Mouse (Mus musculus) left cerebral cortex, adult 2 months (tissue): ENCODE measurements around the gene Pink1. TPM values are rescaled to one million over a fixed set of nuclear protein-coding genes. Genes with fewer than 3 reads are reported as not detected.
"Not testable (repeated sequence)": the region's sequence is repeated elsewhere in the genome, so short reads cannot be mapped to it uniquely, and the experiment has no call there.

Experiments used
- DNase-seq, 2 experiments: peaks; one replicate each; pipeline ENCODE4 v3.0.0; 2021 to 2022; ENCODE audit warnings: low spot score in 2 of 2, mixed read lengths in 1 of 2; ENCODE audit errors: extremely low spot score in 1 of 2
- H3K27ac ChIP-seq: fragments of 200-600 bp; 2 replicates; pipeline ENCODE4 v1.8.1; 2022
- H3K4me3 ChIP-seq: fragments of 200-600 bp; 2 replicates; pipeline ENCODE4 v1.8.1; 2022
- CTCF ChIP-seq: fragments of 200-600 bp; IDR thresholded peaks from 2 replicates; pipeline ENCODE4 v1.8.1; 2022; ENCODE audit warnings: antibody characterized with exemption, mild to moderate bottlenecking, moderate library complexity
- intact Hi-C: fragments of 180-260 bp; cut with DNase I; formaldehyde crosslinking; loops from one replicate; pipeline ENCODE4 v1.15.1; 2025
- total RNA-seq, 2 experiments: library from RNA; stranded (reverse); gene quantifications; 2 replicates each; pipeline ENCODE4 v1.2.3; 2021

Gene Pink1
- total RNA-seq, 2 experiments from 2014 or later: 302 to 313 TPM

DNA sequence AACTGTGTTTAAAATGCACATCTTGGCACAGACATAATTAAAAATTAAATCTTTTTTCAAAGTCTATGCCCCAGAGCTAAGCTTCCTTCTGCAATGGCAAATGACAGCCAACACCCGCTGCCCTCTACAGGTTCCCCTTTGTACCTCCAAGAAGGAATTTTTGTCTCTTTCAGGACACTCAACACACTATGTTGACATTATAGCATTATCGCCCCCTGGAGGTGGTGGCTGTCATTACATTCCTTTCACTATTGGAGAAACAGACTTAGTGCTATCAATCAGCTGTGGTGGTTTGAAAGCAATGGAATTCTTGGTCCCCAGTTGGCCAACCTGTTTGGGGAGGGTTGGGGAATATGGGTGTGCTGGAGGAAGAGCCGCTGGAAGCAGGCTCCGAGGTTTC, 13.9 kb upstream of the Pink1 start:
- peak in 1 of 2 experiments; percentile 55 for DNase-seq
- peak; percentile 78 for TF ChIP-seq CTCF
- no peak overlapping the region for H3K4me3 ChIP-seq
- H3K27ac ChIP-seq: no peak overlapping the region
- intact Hi-C loops: no loop called here

DNA sequence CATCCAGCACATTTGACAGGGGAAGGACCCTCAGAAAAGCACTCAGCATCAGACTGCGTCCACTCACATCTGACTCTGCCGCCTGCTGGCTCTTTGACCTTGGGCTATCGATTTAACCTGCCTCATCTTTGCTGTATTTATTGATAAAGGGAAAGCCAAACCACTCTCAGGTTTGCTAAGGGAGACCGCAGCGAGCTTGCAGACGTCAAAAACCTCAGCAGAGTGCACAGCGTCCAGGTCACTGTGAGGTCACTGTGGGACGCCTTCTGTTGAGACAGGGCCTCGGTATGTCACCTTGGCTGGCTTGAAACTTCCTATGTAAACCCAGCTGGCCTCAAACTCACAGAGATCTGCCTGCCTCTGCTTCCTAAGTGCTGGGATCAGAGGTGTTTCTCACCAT, 11.2 kb upstream of the Pink1 start:
- DNase-seq: no peak
- Histone ChIP-seq H3K4me3 (no peak overlapping the region), H3K27ac (no peak overlapping the region)
- no peak for TF ChIP-seq CTCF
- intact Hi-C loops: no loop called here

DNA sequence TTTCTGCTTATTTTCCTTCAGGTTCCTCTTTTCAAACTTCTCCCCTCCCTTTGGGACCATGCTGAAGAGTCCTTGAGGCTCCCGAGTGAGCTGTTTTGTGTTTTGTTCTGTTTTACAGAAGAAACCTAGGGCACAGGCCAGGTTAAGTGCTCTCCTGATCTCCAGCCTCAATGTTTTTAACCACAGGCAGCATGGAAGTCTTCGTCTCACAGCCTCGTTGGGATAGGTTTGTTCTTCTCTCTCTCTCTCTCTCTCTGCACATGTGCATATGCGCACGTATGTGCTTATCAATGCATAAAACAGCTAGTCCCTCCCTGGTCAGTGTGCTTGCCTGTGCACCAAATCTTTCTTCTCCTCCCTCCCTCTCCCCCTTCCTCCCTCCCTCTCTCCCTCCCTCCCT, 10.8 kb upstream of the Pink1 start:
- intact Hi-C loops: no loop called here
- H3K4me3 ChIP-seq: no peak overlapping the region
- TF ChIP-seq CTCF: no peak
- DNase-seq: no peak
- no peak overlapping the region for H3K27ac ChIP-seq

DNA sequence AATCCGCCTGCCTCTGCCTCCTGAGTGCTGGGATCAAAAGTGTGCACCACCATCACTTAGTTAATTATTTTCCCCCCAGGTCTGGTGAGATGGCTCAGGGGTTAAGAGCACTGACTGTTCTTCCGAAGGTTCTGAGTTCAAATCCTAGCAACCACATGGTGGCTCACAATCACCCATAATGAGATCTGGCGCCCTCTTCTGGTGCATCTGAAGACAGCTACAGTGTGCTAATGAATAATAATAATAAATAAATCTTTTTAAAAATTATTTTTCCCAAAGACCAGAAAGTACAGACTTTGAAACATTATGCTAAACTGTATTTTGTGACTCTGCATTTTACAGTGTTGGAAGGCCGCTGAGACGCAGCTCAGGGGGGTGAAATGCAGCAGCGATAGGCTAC, 9.5 kb upstream of the Pink1 start:
- Histone ChIP-seq H3K4me3 (no peak overlapping the region), H3K27ac (no peak overlapping the region)
- TF ChIP-seq CTCF: peak; percentile 54
- intact Hi-C loops: no loop called here
- DNase-seq: no peak

DNA sequence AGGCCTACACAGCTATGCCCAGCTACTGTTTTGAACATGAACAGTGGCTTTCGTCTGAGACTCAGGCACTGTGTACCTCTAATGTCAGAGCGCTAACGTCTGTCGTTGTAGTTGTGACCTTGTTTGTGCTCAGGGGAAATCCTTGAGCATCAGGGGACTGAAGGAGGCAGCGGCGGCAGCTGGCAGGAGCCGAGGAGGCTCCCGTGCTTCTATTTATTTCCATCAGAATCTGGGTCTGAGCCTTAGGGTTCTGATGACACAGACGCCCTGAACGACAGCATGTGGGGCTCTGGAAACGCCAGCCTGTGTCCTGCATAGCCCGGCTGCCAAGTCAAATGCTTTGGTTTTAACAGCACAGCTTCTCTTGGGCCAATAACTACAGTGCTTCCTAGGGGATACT, 8.9 kb upstream of the Pink1 start:
- intact Hi-C loops: no loop called here
- Histone ChIP-seq H3K27ac (no peak overlapping the region), H3K4me3 (no peak overlapping the region)
- TF ChIP-seq CTCF: no peak
- no peak for DNase-seq

DNA sequence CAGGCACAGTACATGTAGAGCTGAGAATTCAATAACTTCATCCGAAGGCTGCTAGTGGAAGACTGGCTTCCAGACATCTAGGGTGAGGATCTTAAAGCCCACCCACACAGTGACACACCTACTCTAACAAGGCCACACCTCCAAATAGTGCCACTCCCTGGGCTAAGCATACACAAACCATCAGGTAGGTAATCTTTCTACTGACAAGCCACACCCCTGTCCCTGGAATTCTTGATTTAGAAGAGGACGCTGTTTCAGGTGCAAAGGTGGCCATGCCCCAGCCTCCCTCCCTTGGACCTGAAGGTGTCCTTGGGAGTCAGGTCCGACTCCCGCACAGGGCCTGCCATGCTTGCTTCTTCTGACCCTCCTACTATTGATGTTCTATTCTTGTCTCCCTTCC, 7.0 kb upstream of the Pink1 start:
- DNase-seq: no peak
- H3K27ac ChIP-seq: no peak overlapping the region
- no peak for TF ChIP-seq CTCF
- intact Hi-C loops: no loop called here
- H3K4me3 ChIP-seq: no peak overlapping the region

DNA sequence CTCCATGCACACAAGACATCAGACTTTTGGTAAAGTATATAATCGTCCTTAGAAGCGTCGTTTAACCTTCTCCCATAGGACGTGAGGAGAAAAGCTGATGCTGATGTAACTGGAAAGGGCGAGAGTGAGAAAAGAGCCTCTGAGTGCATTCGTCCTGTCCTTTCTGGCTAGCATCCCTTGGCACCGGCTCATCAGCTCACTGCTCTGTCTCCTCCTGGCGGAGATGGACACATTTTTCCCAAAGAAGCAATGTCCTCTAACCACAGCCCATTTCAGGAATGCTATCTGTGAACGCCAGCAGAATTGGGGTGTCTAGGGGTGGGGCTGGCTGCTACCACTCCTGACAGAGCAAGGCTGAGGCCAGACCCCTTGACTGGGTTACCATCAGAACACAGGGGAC, 5.5 kb upstream of the Pink1 start:
- DNase-seq: no peak
- intact Hi-C loops: no loop called here
- Histone ChIP-seq H3K4me3 (no peak overlapping the region), H3K27ac (no peak overlapping the region)
- no peak for TF ChIP-seq CTCF

DNA sequence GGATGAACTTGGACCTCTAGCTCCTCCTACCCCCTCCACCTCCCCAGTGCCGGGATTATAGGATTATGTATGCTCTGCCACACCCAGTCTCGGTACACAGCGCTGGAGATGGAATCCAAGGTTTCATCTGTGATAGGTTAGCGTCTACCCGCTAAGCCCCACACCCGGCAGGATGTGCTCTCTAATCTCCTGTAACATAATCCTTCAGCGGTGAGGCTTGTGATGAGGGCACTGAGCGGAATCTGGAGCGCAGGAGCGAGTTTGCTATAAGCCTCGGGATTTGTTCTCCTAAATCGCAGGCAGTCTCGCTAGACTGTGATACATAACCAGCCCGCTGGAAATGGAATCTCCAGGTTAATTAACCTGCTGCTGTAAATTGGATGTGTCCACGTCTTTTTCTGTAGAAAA, 4.2 kb upstream of the Pink1 start:
- intact Hi-C loops: no loop called here
- H3K27ac ChIP-seq: no peak overlapping the region
- DNase-seq: no peak
- no peak overlapping the region for H3K4me3 ChIP-seq
- TF ChIP-seq CTCF: no peak

DNA sequence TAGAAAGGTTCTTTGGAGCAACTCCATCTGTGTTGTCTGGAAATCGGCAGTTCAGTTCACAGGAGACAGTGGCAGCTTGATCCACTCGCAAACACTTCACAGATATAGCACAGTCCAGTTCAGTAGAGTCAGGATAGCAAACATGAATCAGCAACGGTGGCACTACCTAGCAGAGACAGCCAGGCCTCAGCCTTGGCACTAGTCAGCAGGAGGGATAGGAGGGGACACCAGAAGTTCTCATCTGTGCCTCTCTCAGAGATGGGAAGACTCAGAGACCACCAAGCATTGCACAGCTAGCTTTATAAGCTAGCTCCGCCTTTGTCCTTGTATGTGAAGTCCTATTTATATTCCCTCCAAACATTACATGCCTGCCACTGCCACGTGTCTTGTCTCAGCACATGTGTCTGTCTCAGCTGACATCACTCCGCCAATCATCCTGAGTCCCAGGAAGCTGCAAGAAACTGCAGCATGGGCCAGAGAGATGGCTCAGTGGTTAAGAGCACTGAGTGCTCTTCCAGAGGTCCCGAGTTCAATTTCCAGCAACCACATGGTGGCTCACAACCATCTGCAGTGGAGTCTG, 1.9 kb upstream of the Pink1 start:
- intact Hi-C loops: loop anchor here (2.0 kb wide), 1 partner anchor 51 kb away; no protein-coding TSS in a partner anchor
- TF ChIP-seq CTCF: no peak
- Histone ChIP-seq H3K4me3 (no peak overlapping the region), H3K27ac (no peak overlapping the region)
- DNase-seq: no peak

DNA sequence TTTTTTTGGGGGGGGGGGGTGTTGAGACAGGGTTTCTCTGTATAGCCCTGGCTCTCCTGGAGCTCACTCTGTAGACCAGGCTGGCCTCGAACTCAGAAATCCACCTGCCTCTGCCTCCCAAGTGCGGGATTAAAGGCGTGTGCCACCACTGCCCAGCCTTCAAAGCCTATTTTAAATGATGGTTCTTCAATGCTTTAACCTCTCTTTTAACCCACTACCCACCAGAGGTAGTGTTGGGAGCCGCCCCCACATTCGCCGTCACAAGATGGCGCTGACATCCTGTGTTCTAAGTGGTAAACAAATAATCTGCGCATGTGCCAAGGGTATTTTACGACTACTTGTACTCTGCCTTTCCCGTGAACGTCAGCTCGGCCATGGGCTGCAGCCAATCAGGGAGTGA, 1.0 kb upstream of the Pink1 start:
- H3K27ac ChIP-seq, H3K4me3 ChIP-seq, intact Hi-C loops, DNase-seq: not testable (repeated sequence)

DNA sequence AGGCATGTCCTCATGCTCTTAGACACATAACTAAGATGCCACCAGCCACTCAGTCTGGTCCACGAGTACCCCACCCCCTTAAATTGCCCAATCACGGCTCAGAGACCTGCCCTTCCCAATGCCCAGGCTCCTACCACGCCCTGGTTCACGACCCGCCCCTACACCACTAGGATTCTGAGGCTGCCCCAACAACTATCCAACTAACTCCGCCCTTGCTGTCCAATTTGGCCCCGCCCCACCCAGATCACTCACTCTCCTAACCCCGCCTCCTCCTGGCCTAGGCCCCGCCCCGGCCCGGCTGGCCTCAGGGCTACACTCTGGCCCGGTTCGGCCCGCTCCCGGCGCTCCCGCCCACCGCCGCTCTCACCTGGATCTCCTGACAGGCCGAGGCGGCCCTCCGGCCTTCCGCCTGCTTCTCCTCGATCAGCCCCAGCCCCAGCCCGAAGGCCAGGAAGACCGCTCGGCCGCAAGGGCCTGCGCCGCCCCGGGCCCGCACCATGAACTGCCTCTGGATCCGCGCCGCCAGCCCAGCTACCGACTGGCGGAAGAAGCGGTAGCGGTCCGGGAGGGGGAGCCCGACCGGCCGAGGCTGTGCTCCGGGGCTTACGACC, 536 bp downstream of the Pink1 start:
- peak; percentile 92 for DNase-seq
- TF ChIP-seq CTCF: no peak
- peak overlapping the region; percentile 98 for H3K27ac ChIP-seq
- intact Hi-C loops: no loop called here
- peak overlapping the region; percentile 100 for H3K4me3 ChIP-seq

DNA sequence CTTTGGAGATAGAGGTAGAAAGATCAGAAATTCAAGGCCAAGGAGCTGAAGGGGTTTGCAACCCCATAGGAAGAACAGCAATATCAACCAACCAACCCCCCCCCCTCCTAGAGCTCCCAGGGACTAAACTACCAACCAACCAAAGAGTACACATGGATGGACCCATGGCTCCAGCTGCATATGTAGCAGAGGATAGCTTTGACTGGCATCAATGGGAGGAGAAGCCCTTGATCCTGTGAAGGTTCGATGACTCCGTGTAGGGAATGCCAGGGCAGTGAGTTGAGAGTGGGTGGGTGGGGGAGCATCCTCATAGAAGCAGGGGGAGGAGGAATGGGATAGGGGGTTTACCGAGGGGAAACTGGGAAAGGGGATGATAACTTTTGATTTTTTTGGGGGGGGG, 1.7 kb downstream of the Pink1 start:
- intact Hi-C loops: loop anchor here (5.0 kb wide), 1 partner anchor 528 kb away; no protein-coding TSS in a partner anchor
- Histone ChIP-seq H3K4me3 (no peak overlapping the region), H3K27ac (no peak overlapping the region)
- TF ChIP-seq CTCF: no peak
- DNase-seq: no peak

DNA sequence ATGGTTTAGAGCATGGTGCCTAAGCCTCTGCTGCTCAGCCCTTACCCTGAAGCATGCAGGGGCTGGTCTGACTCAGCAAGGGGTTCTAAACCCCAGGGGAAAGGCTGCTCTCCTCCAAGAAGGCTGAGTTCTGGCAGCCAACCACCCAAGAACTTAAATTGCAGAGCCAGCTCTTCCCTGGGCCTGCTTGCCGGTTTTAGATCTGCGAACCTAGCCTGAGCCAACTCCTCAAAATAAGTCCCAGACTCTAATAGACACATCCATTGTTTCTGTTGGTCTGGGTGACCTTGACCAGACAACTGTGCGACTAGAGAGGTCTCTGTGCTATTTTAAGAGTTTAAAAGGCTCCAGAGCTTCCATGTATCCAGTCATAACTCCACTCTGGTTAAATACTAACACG, 2.4 kb downstream of the Pink1 start:
- TF ChIP-seq CTCF: no peak
- Histone ChIP-seq H3K4me3 (peak overlapping the region; percentile 17), H3K27ac (peak overlapping the region; percentile 62; the same call in 1 of the 2 replicates)
- DNase-seq: no peak
- intact Hi-C loops: loop anchor here (5.0 kb wide), 1 partner anchor 529 kb away; no protein-coding TSS in a partner anchor
